Mouse (Mus musculus) lung, postnatal 0 days (tissue): ENCODE results near the gene Wbp1l. TPM values are rescaled to one million over a fixed set of nuclear protein-coding genes. Genes with fewer than 3 reads are reported as not detected.

Experiments used
- ATAC-seq: fragments of 200-750 bp; cut with Nextera tagmentation; 2 replicates; pipeline ENCODE4 v1.8.0; 2017; ENCODE audit warnings: moderate library complexity
- DNase-seq: peaks from one replicate; pipeline ENCODE4 v3.0.0-alpha.2; 2016; ENCODE audit warnings: low spot score
- H3K27ac ChIP-seq: fragments of 300-500 bp; sonication (generic); 2 replicates; pipeline ENCODE4 v1.5.1; 2014; ENCODE audit warnings: antibody characterized with exemption, mild to moderate bottlenecking, low read length, mixed read lengths
- H3K27me3 ChIP-seq: fragments of 300-500 bp; sonication (generic); replicated peaks from 2 replicates; pipeline ENCODE4 v1.6.1; 2014; ENCODE audit warnings: low read length, mixed read lengths; ENCODE audit not compliant: insufficient read depth
- H3K36me3 ChIP-seq: fragments of 300-500 bp; sonication (generic); 2 replicates; pipeline ENCODE4 v1.6.1; 2014; ENCODE audit warnings: low read length, mixed read lengths; ENCODE audit not compliant: insufficient read depth
- H3K4me1 ChIP-seq: fragments of 300-500 bp; sonication (generic); 2 replicates; pipeline ENCODE4 v1.6.1; 2014; ENCODE audit warnings: antibody characterized with exemption, low read depth, low read length, mixed read lengths; ENCODE audit not compliant: insufficient read depth
- H3K4me2 ChIP-seq: fragments of 300-500 bp; sonication (generic); replicated peaks from 2 replicates; pipeline ENCODE4 v1.6.1; 2014; ENCODE audit warnings: low read depth, mild to moderate bottlenecking, low read length, moderate library complexity, mixed read lengths
- H3K4me3 ChIP-seq: fragments of 300-500 bp; sonication (generic); 2 replicates; pipeline ENCODE4 v1.5.1; 2014; ENCODE audit warnings: low read depth, low read length
- H3K9ac ChIP-seq: fragments of 300-500 bp; sonication (generic); replicated peaks from 2 replicates; pipeline ENCODE4 v1.6.1; 2014; ENCODE audit warnings: low read depth, mild to moderate bottlenecking
- H3K9me3 ChIP-seq: fragments of 300-500 bp; sonication (generic); 2 replicates; pipeline ENCODE4 v1.6.1; 2016; ENCODE audit warnings: low read length, mixed read lengths
- CTCF ChIP-seq: IDR thresholded peaks from 2 replicates; pipeline ENCODE4 v1.5.1; 2016; ENCODE audit warnings: antibody characterized with exemption, mild to moderate bottlenecking
- EP300 ChIP-seq: IDR thresholded peaks from 2 replicates; pipeline ENCODE4 v1.6.1; 2016; ENCODE audit warnings: antibody characterized with exemption, mild to moderate bottlenecking, control low read depth
- WGBS: fragments of 180-500 bp; shearing (Covaris S2); extraction: QIAGEN DNeasy Blood & Tissue Kit; methylation state at CpG from one replicate; pipeline ENCODE4 v1.1.7; 2014; 5-methylcytosine and 5-hydroxymethylcytosine counted together
- polyA plus RNA-seq: library from polyadenylated mRNA; unstranded; fragments of >200 nt; fragmentation: Nextera tagmentation; extraction: Ambion mirVana; gene quantifications from 2 replicates; pipeline ENCODE4 v1.2.1, GENCODE M21; 2015

Gene Wbp1l
- polyA plus RNA-seq, 1 experiment from 2014 or later = 37.4 TPM

DNA sequence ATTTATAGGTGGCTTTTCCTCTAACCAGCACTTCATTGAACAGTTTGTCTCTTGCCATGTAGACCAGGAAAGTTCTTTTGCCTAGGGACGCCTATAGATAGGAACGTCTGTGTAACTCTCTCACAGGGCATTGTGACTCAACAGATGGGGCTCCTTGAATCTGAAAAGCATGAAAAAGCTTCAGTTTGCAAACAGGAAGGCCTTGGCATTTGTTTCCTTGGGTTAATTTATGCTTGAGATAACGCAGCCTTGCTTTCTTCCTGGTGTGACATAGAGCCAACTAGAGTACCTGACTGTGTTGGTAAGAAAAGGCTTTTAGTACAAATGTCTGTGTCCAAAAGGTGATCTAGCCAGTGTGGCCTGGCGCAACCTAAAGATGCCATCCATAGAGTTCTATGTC, 3.5 kb downstream of the Wbp1l start:
- Histone ChIP-seq H3K36me3 (peaks cover 9% of the 10 kb centered on the region; the same call in 1 of the 2 replicates), H3K4me3 (no peak overlapping the region), H3K4me1 (peaks cover 7% of the 10 kb centered on the region; the same call in 1 of the 2 replicates), H3K4me2 (no peak overlapping the region), H3K27me3 (no peaks in the 10 kb centered on the region), H3K9ac (no peak overlapping the region), H3K27ac (no peak overlapping the region), H3K9me3 (no peaks in the 10 kb centered on the region)
- DNase-seq = no peak
- no peak for ATAC-seq
- 74% methylated on average over 4 of the region's 4 CpGs for WGBS
- TF ChIP-seq EP300 (no peak), CTCF (no peak)

GRCm38 (mm10) chr19:46606718-46607117, 7.8 kb downstream of the Wbp1l start:
- Histone ChIP-seq H3K4me3 (no peak overlapping the region), H3K36me3 (peaks cover 9% of the 10 kb centered on the region; the same call in 1 of the 2 replicates), H3K27me3 (no peaks in the 10 kb centered on the region), H3K4me1 (0 out of 2 replicates have a peak, but pooled peaks cover 4% of the 10 kb centered on the region), H3K4me2 (no peak overlapping the region), H3K27ac (no peak overlapping the region), H3K9ac (no peak overlapping the region), H3K9me3 (no peaks in the 10 kb centered on the region)
- DNase-seq (no peak), ATAC-seq (no peak)
- TF ChIP-seq CTCF = no peak
- TF ChIP-seq EP300 = no peak
- WGBS = 89% methylated on average over 13 of the region's 13 CpGs

DNA sequence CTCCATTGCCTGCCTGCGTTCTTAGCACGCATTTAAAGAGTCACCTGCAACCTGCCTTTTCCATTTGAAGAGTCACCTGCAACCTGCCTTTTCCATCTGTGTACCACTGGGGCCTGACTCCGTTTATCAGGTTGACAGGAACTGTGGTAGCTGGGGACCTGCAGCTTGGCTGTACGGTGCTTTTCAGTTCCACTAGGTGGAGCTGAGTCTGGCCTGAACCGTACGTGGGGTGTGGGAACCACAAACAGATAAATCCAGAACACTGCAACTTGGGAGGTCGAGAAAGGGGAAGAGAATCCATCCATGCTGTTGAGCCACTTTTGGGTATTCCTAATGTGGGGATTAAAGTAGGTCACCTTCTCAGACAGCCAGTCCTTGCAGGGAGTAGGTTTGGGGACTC, 8.5 kb downstream of the Wbp1l start:
- peak; percentile 78 for TF ChIP-seq CTCF
- no peak for TF ChIP-seq EP300
- H3K4me2 ChIP-seq = no peak overlapping the region
- ATAC-seq (peak; percentile 61; the same call in 1 of the 2 replicates), DNase-seq (peak; percentile 73)
- 50% methylated on average over 7 of the region's 7 CpGs for WGBS
- H3K27ac ChIP-seq = no peak overlapping the region
- H3K4me3 ChIP-seq = no peak overlapping the region
- H3K9me3 ChIP-seq = no peaks in the 10 kb centered on the region
- H3K36me3 ChIP-seq = peaks cover 9% of the 10 kb centered on the region; the same call in 1 of the 2 replicates
- H3K9ac ChIP-seq = no peak overlapping the region
- 0 out of 2 replicates have a peak, but pooled peaks cover 4% of the 10 kb centered on the region for H3K4me1 ChIP-seq
- no peaks in the 10 kb centered on the region for H3K27me3 ChIP-seq

GRCm38 (mm10) chr19:46608158-46608557, 9.3 kb downstream of the Wbp1l start:
- H3K27me3 ChIP-seq = no peaks in the 10 kb centered on the region
- 96% methylated on average over 7 of the region's 7 CpGs for WGBS
- peaks cover 9% of the 10 kb centered on the region; the same call in 1 of the 2 replicates for H3K36me3 ChIP-seq
- H3K4me1 ChIP-seq = 0 out of 2 replicates have a peak, but pooled peaks cover 4% of the 10 kb centered on the region
- no peak overlapping the region for H3K9ac ChIP-seq
- no peak overlapping the region for H3K4me2 ChIP-seq
- no peak overlapping the region for H3K27ac ChIP-seq
- ATAC-seq = no peak
- no peak overlapping the region for H3K4me3 ChIP-seq
- DNase-seq = no peak
- H3K9me3 ChIP-seq = no peaks in the 10 kb centered on the region
- TF ChIP-seq CTCF (no peak), EP300 (no peak)

- Histone ChIP-seq H3K4me2 (no peak overlapping the region), H3K9ac (no peak overlapping the region), H3K9me3 (no peaks in the 10 kb centered on the region), H3K36me3 (no peaks in the 10 kb centered on the region), H3K4me1 (peaks cover 34% of the 10 kb centered on the region), H3K27me3 (no peaks in the 10 kb centered on the region), H3K27ac (no peak overlapping the region), H3K4me3 (no peak overlapping the region)
- 63% methylated on average over 11 of the region's 11 CpGs for WGBS
- peak; percentile 11 for DNase-seq
- no peak for ATAC-seq
- TF ChIP-seq CTCF = no peak
- no peak for TF ChIP-seq EP300
These were observed 17.5 kb downstream of the Wbp1l start for GRCm38 (mm10) chr19:46616378-46616777.

- Histone ChIP-seq H3K27ac (no peak overlapping the region), H3K4me1 (peaks cover 44% of the 10 kb centered on the region), H3K4me3 (no peak overlapping the region), H3K9me3 (no peaks in the 10 kb centered on the region), H3K4me2 (no peak overlapping the region), H3K9ac (no peak overlapping the region), H3K27me3 (no peaks in the 10 kb centered on the region), H3K36me3 (no peaks in the 10 kb centered on the region)
- TF ChIP-seq EP300 = no peak
- TF ChIP-seq CTCF = no peak
- ATAC-seq (no peak), DNase-seq (no peak)
- WGBS = 74% methylated on average over 8 of the region's 8 CpGs
These were observed 18.5 kb downstream of the Wbp1l start for GRCm38 (mm10) chr19:46617361-46617760.

DNA sequence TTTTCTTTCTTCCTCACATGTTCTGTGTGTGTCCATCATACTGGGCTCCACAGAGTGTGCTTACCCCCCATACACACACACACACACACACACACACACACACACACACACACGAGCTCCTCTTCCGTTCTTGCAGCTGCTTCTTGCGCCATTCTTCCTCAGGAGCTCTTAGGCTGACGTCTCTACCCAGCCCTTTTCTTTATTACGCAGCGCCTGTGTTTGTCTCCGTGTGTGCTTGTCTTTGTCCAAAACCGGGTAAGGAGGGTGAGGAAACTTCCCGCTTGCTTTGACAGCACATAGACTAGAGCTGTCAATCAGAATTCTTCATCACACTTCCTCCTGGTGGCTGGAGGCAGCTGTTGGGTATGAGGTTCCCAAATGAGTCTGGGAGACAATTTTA, 19.4 kb downstream of the Wbp1l start:
- Histone ChIP-seq H3K27me3 (no peaks in the 10 kb centered on the region), H3K36me3 (no peaks in the 10 kb centered on the region), H3K4me2 (no peak overlapping the region), H3K27ac (peak overlapping the region; percentile 78), H3K4me1 (peaks cover 49% of the 10 kb centered on the region), H3K9me3 (no peaks in the 10 kb centered on the region), H3K4me3 (no peak overlapping the region), H3K9ac (no peak overlapping the region)
- WGBS = 25% methylated on average over 9 of the region's 9 CpGs
- DNase-seq (peak; percentile 94), ATAC-seq (peak; percentile 53)
- TF ChIP-seq CTCF (0 out of 2 replicates have a peak, but pooled peaks have one; percentile 4), EP300 (peak; percentile 84)
